Mouse (Mus musculus): Measurements from ENCODE around the gene Trp53rkb.

DNA sequence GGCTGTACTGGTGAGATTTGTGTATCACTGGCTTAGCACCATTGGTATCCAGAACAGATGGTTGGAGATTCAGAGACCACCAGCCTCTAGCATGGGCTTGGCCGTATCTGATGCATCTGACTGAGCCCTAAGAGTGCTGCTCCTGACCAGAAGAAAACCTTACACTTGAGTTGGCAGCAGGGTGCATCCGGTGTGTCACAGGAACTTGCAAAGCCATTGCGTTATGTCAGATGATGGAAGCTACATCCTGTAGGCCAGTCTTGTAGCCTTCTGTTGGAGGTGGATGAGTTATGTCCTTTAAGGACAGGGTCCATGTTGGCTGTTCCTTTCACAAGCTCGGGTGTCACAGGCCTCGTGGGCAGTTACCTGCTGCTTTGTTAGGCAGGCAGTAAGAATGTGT lies 32.7 kb downstream of the Trp53rkb start:
- TF ChIP-seq POLR2A (IDR thresholded peaks at IDR 0.05; ENCODE audit: control insufficient read depth, extremely low read depth, insufficient read depth, low read length, poor library complexity) (no peak), CTCF (IDR thresholded peaks at IDR 0.05; ENCODE audit: borderline replicate concordance, control insufficient read depth, extremely low read depth, insufficient read depth, low read length, poor library complexity) (no peak)
